Mouse (Mus musculus): ENCODE data around the gene B4galt5. TPM values are rescaled to one million over a fixed set of nuclear protein-coding genes. Genes with fewer than 3 reads are reported as not detected.
A peak's percentile ranks its signal among the peaks of the same experiment; 100 is the strongest.

B4galt5 gene
- polyA plus RNA-seq, 1 experiment from 2014 or later: 24.1 TPM

GRCm38 (mm10) chr2:167271121-167271521, 77.9 kb downstream of the B4galt5 start:
- 81% methylated on average over 9 of the region's 9 CpGs for WGBS

GRCm38 (mm10) chr2:167270496-167270895, 78.5 kb downstream of the B4galt5 start:
- Histone ChIP-seq H3K27ac (ENCODE audit: low read depth) (no peak overlapping the region), H3K9ac (no peak overlapping the region), H3K4me2 (no peak overlapping the region), H3K27me3 (ENCODE audit: insufficient read depth, low read length) (no peaks in the 10 kb centered on the region), H3K4me1 (ENCODE audit: insufficient read depth) (no peaks in the 10 kb centered on the region), H3K4me3 (ENCODE audit: low read depth, low read length) (no peak overlapping the region), H3K9me3 (ENCODE audit: low read depth, low read length) (no peaks in the 10 kb centered on the region), H3K36me3 (ENCODE audit: insufficient read depth) (no peaks in the 10 kb centered on the region)
- ATAC-seq (ENCODE audit: insufficient read depth) (no peak), DNase-seq (no peak)
- WGBS: 68% methylated on average over 3 of the region's 3 CpGs
- no peak for TF ChIP-seq CTCF (IDR thresholded peaks at IDR 0.05; ENCODE audit: low read depth)

More at GRCm38 (mm10) chr2:167271121-167271521, 77.9 kb downstream of the B4galt5 start:
- H3K36me3 ChIP-seq (ENCODE audit: insufficient read depth): no peaks in the 10 kb centered on the region
- no peak overlapping the region for H3K27ac ChIP-seq (ENCODE audit: low read depth)
- TF ChIP-seq CTCF (IDR thresholded peaks at IDR 0.05; ENCODE audit: low read depth): no peak
- ATAC-seq (ENCODE audit: insufficient read depth) (no peak), DNase-seq (no peak)
- no peaks in the 10 kb centered on the region for H3K27me3 ChIP-seq (ENCODE audit: insufficient read depth, low read length)
- H3K4me3 ChIP-seq (ENCODE audit: low read depth, low read length): no peak overlapping the region
- no peak overlapping the region for H3K9ac ChIP-seq
- H3K4me1 ChIP-seq (ENCODE audit: insufficient read depth): no peaks in the 10 kb centered on the region
- no peaks in the 10 kb centered on the region for H3K9me3 ChIP-seq (ENCODE audit: low read depth, low read length)
- H3K4me2 ChIP-seq: no peak overlapping the region

DNA sequence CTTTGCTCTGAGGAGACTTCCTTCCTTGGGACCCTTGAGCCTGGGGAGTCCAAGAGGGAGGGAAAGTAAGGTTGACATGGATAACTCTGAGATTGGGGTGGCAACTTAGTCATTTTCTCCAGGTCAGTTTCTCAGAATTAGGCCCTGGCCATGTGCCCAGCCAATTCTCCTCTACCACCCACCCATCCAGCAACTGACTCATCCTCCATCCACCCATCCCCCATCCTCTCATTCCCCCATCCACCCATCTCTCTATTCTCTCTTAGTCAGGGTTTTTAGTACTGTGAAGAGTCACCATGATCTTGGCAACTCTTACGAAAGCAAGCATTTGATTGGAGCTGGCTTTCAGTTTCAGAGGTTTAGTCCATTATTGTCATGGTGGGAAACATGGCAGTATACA, 80.3 kb downstream of the B4galt5 start:
- H3K27me3 ChIP-seq (ENCODE audit: insufficient read depth, low read length): no peaks in the 10 kb centered on the region
- no peak for ATAC-seq (ENCODE audit: insufficient read depth)
- no peaks in the 10 kb centered on the region for H3K4me1 ChIP-seq (ENCODE audit: insufficient read depth)
- H3K9ac ChIP-seq: no peak overlapping the region
- TF ChIP-seq CTCF (IDR thresholded peaks at IDR 0.05; ENCODE audit: low read depth): no peak
- H3K27ac ChIP-seq (ENCODE audit: low read depth): no peak overlapping the region
- H3K36me3 ChIP-seq (ENCODE audit: insufficient read depth): no peaks in the 10 kb centered on the region
- DNase-seq: no peak
- no peaks in the 10 kb centered on the region for H3K9me3 ChIP-seq (ENCODE audit: low read depth, low read length)
- no peak overlapping the region for H3K4me3 ChIP-seq (ENCODE audit: low read depth, low read length)
- no peak overlapping the region for H3K4me2 ChIP-seq
- WGBS: 91% methylated on average over 1 of the region's 1 CpGs

- WGBS: 86% methylated on average over 8 of the region's 8 CpGs
- no peak for DNase-seq
- Histone ChIP-seq H3K4me3 (ENCODE audit: low read depth, low read length) (no peak overlapping the region), H3K36me3 (ENCODE audit: insufficient read depth) (no peaks in the 10 kb centered on the region), H3K27me3 (ENCODE audit: insufficient read depth, low read length) (no peaks in the 10 kb centered on the region), H3K4me1 (ENCODE audit: insufficient read depth) (no peaks in the 10 kb centered on the region), H3K9ac (no peak overlapping the region), H3K27ac (ENCODE audit: low read depth) (no peak overlapping the region), H3K9me3 (ENCODE audit: low read depth, low read length) (no peaks in the 10 kb centered on the region), H3K4me2 (no peak overlapping the region)
- ATAC-seq (ENCODE audit: insufficient read depth): no peak
- TF ChIP-seq CTCF (IDR thresholded peaks at IDR 0.05; ENCODE audit: low read depth): no peak
These were observed 80.6 kb downstream of the B4galt5 start for GRCm38 (mm10) chr2:167268411-167268690.

- H3K9ac ChIP-seq: no peak overlapping the region
- H3K27me3 ChIP-seq (ENCODE audit: insufficient read depth, low read length): no peaks in the 10 kb centered on the region
- H3K4me1 ChIP-seq (ENCODE audit: insufficient read depth): no peaks in the 10 kb centered on the region
- H3K36me3 ChIP-seq (ENCODE audit: insufficient read depth): no peaks in the 10 kb centered on the region
- WGBS: 63% methylated on average over 14 of the region's 14 CpGs
- H3K27ac ChIP-seq (ENCODE audit: low read depth): no peak overlapping the region
- no peak overlapping the region for H3K4me2 ChIP-seq
- no peaks in the 10 kb centered on the region for H3K9me3 ChIP-seq (ENCODE audit: low read depth, low read length)
- DNase-seq: no peak
- ATAC-seq (ENCODE audit: insufficient read depth): no peak
- H3K4me3 ChIP-seq (ENCODE audit: low read depth, low read length): no peak overlapping the region
- TF ChIP-seq CTCF (IDR thresholded peaks at IDR 0.05; ENCODE audit: low read depth): no peak
These were observed 81.2 kb downstream of the B4galt5 start for GRCm38 (mm10) chr2:167267531-167268410.

DNA sequence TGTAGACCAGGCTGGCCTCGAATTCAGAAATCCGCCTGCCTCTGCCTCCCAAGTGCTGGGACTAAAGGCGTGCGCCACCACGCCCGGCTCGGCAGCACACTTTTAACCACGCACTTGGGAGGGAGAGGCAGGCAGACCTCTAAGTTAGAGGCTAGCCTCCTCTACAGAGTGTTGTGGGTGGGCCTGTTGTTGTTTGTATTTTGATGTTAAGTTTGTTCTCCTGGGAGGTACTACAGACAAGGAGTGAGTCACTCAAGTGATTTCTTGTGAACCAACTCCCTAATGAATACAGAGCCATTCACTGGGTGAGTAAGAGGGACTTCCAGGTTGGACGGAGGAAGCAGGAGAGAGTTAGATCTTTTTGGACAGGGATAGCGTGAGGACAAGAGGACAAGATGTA, 82.8 kb downstream of the B4galt5 start:
- ATAC-seq (ENCODE audit: insufficient read depth) (no peak), DNase-seq (no peak)
- Histone ChIP-seq H3K4me1 (ENCODE audit: insufficient read depth) (no peaks in the 10 kb centered on the region), H3K4me2 (no peak overlapping the region), H3K9me3 (ENCODE audit: low read depth, low read length) (no peaks in the 10 kb centered on the region), H3K4me3 (ENCODE audit: low read depth, low read length) (no peak overlapping the region), H3K27ac (ENCODE audit: low read depth) (no peak overlapping the region), H3K36me3 (ENCODE audit: insufficient read depth) (no peaks in the 10 kb centered on the region), H3K9ac (no peak overlapping the region), H3K27me3 (ENCODE audit: insufficient read depth, low read length) (no peaks in the 10 kb centered on the region)
- TF ChIP-seq CTCF (IDR thresholded peaks at IDR 0.05; ENCODE audit: low read depth): no peak
- WGBS: 95% methylated on average over 10 of the region's 10 CpGs

GRCm38 (mm10) chr2:167265806-167266205, 83.2 kb downstream of the B4galt5 start:
- Histone ChIP-seq H3K36me3 (ENCODE audit: insufficient read depth) (no peaks in the 10 kb centered on the region), H3K4me2 (no peak overlapping the region), H3K4me1 (ENCODE audit: insufficient read depth) (peaks cover 2% of the 10 kb centered on the region; the same call in 1 of the 2 replicates), H3K27ac (ENCODE audit: low read depth) (no peak overlapping the region), H3K9ac (no peak overlapping the region), H3K27me3 (ENCODE audit: insufficient read depth, low read length) (no peaks in the 10 kb centered on the region), H3K9me3 (ENCODE audit: low read depth, low read length) (no peaks in the 10 kb centered on the region), H3K4me3 (ENCODE audit: low read depth, low read length) (no peak overlapping the region)
- DNase-seq (peak; percentile 57), ATAC-seq (ENCODE audit: insufficient read depth) (no peak)
- TF ChIP-seq CTCF (IDR thresholded peaks at IDR 0.05; ENCODE audit: low read depth): no peak
- WGBS: 40% methylated on average over 4 of the region's 5 CpGs

Data from lung, embryonic 14.5 days (tissue).